Mouse (Mus musculus) cerebellum, adult 9-10 months (tissue): ENCODE data around the gene Tox4.
"Not testable (repeated sequence)": the region's sequence is repeated elsewhere in the genome, so short reads cannot be mapped to it uniquely, and the experiment has no call there.

ENCODE experiments used
- DNase-seq: peaks from one replicate; pipeline ENCODE4 v3.0.0; 2022

Gene Tox4

DNA sequence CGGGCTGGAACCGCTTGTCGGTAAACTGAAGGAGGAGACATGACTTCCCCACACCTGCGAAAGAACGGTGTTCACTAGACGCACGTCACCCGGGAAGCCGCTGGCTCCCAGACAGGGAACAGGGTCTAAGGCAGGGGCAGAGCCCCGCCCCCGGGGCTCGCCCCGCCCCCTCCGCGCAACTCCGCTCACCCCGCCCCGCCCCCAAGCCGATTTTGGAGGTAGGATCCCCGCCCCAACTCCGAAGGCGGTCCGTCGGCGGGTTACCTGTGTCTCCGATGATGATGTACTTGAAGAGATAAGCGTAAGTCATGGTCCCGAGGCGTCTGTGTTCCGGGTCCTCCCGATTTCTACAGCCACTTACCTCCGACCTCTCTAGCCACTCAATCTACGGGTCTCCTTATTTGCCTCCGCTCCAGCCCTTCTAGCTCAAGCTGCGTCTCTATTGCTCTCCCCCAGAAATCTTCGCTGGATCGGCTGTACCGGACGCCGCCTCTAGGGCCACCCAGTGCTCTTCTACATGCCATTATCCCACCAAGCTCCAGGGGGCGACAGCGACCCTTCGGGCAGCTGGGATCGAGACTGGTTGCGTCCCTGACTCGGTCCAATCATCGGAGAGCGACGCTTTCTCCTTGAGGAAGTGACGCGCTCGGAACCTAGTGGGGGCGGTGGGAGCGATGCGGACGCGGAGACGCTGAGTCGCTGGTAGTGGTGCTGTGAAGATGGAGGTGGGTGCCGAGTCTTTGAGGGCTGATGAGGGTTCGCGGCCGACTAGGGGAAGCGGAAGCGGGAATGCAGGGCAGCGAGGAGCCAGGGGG lies at the start of gene Tox4, which contains the start of gene Rab2b:
Gene Tox4 (plus strand): TSS at position 215 of the 815 bp plus-strand sequence.
Gene Rab2b (minus strand): TSS at position 614 of the 815 bp plus-strand sequence.
- peak; percentile 98 for DNase-seq

GRCm38 (mm10) chr14:52232249-52232648 lies 46.7 kb upstream of the Tox4 start:
- DNase-seq: no peak

- no peak for DNase-seq
Observed at GRCm38 (mm10) chr14:52235165-52235564, 43.8 kb upstream of the Tox4 start.

GRCm38 (mm10) chr14:52236216-52236615 lies 42.7 kb upstream of the Tox4 start:
- no peak for DNase-seq

DNA sequence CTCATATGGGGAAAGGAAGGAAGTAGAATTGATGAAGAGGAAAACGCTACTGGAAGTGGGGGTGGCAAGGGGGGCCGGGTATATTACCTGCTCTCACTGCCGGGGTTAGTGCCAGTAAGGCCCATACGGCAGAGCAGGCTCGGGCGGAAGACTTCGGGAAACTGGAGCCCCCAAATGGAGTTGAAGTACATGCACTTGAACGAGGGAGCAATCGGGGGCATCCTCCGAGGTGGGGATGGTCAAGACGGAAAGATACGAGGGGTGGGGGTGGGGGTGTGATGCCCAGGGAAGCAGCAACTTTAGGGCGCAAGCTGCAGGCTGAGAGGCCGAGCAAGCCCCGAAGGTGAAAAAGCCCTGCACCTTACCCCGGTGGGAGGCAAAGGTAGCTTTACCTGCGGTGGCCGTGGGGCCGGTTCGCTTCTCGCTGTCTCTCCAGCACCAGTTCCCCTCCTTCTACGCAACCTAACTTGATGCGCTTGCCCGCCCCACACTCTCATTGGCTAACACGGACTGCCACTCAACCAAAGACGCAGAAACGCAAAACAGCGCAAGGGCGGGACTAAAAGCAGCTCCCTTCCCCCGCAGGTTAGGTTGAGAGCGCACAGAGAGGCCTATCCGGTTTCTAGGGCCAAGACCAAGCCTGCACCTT lies 34.8 kb upstream of the Tox4 start:
- DNase-seq: peak; percentile 100

- DNase-seq: no peak
Observed at GRCm38 (mm10) chr14:52244690-52245042, 34.3 kb upstream of the Tox4 start.

DNA sequence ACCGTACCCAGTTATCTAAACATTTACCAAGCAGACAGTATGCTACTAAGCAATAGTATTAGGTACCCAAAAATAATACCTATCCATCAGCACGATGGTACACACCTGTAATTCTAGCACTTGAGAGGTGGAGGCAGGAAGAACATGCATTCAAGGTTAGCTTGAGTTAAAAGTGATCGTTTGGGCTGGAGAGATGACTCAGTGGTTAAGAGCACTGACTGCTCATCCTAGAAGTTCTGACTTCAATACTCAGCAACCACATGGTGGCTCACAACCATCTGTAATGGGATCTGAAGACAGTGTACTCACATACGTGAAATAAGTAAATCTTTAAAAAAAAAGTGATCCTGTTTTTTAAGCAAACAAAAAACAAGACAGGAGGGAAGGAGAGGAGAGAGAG lies 32.8 kb upstream of the Tox4 start:
- no peak for DNase-seq

DNA sequence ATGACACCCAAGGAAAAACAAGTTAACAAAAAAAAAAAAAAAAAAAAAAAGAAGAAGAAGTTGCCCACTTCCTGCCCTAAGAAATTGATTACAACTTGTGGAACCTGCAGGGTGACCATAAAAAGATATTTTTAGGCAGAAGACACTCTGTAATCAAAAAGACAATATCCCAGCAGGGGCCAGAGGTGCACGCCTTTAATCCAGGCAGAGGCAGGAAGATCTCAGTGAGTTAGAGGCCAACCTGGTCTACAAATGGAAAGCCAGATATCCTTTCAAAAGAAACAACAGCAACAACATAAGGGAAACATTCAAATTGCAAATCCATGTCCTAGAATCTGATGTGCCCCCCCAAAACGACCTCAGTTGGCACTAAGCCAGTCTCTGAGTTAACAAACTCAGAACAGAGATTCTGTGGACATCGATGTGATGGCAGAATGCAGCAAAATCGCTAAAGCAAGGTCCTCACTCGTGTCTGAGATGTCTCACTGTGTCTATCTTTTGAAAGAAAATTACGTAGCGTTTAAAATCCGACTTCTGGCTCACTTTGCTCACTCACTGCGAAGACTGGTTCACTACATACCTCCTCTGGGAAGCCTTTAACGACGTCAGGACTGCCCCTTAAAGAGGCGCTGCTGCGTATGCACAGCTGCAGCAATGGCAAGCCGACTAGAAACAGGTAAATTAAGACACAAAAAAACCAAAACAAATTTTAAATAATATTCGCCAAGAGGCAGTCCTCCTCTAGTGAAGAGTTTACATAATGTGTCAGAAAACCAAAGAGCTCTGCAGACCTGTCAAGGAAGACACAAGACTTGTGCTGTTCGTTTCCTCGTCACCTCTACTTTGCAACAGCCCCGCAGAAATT lies 22.4 kb upstream of the Tox4 start:
- peak; percentile 52 for DNase-seq

DNA sequence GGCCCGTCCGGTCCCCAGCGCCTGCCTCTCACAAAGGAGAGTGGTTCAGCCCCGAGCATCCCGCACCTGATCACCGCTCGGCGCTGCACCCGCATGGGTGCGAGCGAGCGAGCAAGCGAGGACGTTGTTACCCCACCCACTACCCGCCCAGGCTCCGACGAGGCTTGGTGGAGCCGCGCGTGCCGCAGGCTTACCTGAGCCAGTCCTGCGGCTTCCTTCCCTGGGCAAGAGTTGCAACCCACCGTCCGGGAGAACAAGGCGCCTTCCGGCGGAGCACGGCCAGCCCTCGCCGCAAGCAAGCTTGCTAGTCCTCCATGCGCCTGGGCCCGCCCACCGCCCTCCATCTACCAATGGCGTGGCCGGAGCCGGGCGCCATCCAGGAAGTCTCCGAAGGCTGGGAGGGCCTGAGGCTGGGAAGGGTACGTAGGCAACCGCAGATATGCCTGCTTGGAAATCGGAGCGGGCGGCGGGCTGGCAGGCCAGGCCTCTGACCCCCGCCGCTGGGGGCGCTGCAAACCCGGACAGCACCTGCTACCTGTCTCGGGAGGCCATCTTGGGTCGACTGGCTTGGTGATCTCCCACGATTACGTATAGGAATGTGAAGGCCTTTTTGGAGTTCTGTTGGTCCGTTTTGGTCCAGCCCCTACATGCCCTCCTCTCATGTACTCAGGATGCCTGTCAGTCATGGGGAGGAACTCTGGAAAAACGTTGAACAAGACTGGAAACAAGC lies 21.3 kb upstream of the Tox4 start, which contains the start of gene Chd8:
Gene Chd8 (minus strand): TSS at position 297 of the 730 bp plus-strand sequence.
- peak; percentile 99 for DNase-seq

DNA sequence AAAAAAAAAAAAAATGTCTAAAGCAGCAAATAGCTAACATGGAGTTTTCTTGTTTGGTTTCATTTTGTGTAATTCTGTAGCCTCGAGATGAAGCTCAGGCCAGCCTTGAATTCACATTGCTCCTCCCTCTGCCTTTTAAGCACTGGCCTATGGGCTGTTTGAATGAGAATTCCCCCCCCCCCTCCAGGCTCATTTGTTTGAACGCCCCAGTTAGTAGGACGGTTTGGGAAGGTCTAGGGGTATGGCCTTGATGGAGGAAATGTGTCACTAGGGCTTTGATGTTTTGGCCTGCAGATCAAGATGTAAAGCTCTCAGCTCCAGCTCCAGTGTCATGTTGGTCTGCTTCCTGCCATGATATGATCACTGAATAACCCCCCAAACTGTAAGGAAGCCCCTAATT lies 6.2 kb upstream of the Tox4 start:
- DNase-seq: no peak

DNA sequence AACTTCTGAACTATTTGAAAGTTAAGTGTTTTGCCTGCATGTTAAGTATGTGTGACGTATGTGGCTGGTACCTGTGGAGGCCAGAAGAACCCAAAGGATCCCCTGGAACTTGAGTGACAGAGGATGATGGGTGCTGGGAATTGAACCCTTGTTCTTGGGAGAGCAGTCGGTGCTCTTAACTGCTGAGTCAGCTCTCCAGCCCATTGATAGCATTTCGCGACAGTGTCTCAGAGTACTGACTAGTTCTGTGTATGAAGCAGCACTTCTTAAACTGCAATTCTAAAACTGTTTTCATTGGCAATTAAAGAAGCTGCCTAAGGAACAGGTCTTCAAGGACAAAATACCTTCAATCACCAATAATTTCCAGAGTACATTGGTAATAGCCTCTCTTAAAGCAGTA lies 1.7 kb upstream of the Tox4 start:
- DNase-seq: no peak

DNA sequence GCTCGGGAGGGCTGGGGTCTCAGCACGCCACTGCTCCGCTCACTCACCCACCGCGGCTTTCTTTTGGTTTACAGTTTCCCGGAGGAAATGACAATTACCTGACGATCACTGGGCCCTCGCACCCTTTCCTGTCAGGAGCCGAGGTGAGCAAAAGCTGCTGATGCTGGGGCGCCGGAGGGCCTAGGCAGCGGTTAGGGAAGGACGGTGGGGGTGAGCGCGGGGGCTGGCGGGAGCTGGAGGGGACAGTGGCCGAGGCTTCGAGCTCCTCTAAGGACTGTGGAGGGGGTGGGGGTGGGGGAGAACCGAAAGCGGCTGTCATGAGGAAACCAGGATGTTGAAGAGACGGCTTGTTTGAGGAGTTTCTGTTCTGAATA lies 788 bp downstream of the Tox4 start:
- DNase-seq: no peak

GRCm38 (mm10) chr14:52283629-52284028 lies 4.7 kb downstream of the Tox4 start:
- DNase-seq: no peak

GRCm38 (mm10) chr14:52284191-52284590 lies 5.2 kb downstream of the Tox4 start:
- DNase-seq: no peak

DNA sequence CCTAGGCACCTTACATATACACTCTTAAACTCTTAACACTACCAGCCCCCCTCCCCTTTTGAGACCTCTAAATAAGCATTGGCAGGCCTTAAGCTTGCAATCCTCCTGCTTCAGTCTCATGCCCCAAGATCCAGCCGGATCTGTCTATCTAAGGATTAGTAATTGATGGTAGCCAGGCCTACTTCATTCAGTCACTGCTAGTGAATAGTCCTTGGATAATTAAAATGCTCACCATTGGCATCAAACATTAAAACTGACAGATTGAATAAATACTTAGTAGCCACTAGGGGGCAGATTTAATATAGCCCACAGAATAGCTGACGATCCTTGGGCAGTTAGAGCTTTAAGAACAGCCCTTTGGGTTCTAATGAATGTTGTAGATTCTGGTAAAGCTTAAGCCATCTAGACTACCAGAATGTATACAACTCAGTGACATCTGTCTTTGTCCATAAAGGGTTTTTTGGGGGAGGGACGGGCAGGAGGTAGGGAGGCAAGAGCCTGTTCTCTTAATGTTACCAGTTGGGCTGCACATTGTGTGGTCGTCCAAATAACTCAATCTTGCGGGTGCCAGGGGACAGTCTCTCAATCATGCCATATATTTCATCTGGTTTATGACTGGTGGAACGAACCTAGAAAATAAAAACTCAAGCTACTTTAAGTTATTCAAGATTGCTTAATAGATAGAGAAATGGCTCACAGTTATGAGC lies 16.8 kb downstream of the Tox4 start:
- no peak for DNase-seq

DNA sequence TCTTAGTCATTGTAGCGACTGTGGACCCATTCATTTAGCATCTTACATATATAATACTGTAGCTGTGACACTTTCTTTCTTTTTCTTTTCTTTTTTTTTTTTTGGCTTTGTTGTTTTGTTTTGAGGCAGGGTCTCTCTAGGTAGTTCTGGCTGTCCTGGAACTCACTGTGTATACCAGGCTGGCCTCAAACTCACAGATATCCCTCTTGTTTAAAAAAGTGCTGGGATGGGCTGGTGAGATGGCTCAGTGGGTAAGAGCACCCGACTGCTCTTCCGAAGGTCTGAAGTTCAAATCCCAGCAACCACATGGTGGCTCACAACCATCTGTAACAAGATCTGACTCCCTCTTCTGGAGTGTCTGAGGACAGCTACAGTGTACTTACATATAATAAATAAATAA lies 24.6 kb downstream of the Tox4 start:
- not testable (repeated sequence) for DNase-seq

- peak; percentile 92 for DNase-seq
Observed at GRCm38 (mm10) chr14:52304644-52305271, 25.8 kb downstream of the Tox4 start, which contains the start of gene Mettl3. Gene Mettl3 (minus strand): TSS chr14:52305128.

GRCm38 (mm10) chr14:52306100-52306499 lies 27.2 kb downstream of the Tox4 start:
- no peak for DNase-seq

DNA sequence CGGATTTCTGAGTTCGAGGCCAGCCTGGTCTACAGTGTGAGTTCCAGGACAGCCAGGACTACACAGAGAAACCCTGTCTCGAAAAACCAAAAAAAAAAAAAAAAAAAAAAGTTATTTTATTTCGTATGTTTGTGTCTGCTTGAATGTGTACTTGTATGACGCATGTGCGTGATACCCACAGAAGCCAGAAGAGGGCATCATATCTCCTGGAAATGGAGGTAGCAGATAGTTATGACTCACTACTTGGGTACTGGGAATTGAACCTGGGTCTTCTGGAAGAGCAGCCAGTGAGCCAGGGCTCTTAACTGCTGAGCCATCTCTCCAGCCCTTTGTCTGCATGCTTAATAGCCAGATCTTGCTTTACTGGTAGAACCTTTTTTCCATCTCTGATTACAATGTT lies 31.4 kb downstream of the Tox4 start:
- DNase-seq: peak; percentile 54

DNA sequence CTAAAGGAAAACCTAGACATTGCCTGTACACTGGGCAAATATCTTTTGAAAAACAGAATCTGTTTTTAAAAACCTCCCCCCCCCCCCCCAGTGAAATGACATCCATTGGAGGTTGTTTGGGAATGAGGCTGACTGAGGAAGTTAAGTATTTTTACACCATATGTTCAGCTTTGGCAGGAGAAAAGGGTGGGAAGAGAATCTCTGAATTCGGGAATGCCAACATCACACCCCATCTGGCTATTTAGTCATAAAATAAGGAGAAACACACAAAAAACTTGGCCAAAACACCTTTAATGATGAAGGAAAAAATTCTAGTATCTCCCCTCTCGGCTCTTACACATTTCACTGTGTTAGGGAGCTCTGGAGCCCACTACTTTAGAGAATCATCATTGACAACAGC lies 32.0 kb downstream of the Tox4 start:
- DNase-seq: no peak
